Mouse (Mus musculus): Measurements from ENCODE around the gene Crabp2.
A peak's percentile ranks its signal among the peaks of the same experiment; 100 is the strongest.

Crabp2 gene

DNA sequence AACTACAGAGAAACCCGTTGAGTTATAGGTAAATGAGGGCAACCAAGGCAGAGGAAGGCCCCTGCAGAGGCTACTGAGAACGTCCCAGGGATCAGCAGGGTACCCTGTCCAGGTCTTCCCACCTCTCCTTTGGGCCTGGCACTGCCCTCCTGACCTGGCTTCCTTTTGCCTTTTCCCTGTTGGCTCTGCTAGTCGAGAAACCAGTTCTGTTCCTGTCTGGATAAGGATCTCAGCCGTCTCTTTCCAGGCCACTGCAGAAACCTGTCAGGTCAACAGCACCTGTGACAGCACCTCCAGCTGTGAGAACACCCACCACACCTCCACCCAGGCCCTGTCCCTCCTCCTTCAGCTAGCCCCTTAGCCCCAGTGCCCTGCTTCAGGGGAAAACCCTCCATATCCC lies 10.0 kb downstream of the Crabp2 start:
- DNase-seq (ENCODE audit: low spot score in 2 of 2), result no peak

DNA sequence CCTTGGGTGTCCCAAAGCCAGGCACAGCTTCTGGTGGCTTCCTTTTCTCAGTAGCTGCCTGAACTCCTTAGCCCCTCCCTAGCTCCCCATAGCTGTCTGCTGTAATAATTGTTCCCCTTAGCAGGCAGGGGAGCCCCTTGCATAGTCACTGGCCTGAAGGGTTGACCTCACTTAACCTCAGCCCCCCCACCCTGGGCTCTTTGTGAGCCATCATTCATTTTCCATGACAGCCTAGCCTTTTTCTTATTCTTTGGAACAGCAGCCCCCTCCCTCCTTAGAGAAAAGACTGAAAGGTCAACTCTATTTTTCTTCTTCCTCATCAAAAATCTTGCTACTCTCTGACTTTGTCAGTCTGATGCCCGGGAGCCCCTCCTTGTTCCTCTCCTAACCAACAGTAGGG lies 10.5 kb downstream of the Crabp2 start:
- DNase-seq (ENCODE audit: low spot score in 2 of 2), result no peak

DNA sequence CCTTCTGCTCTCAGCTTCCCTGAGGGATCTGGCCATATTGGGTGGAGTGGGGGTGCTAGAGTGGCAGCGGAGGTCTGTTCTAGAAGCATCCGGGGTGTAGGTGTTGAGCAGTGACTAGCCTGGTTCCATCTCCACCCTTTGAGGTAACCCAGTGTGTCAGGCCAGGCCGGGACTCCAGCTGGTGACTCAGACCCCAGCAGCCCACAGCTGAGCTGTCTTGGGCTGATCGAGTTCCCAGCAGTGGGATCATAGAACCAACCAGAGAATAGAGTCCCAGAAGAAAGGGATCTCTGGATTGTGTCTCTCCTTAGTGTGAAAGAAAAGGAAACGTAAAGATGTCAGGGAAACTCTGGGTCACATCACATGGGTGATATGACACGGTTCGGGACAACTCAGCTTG lies 10.9 kb downstream of the Crabp2 start:
- no peak for DNase-seq (ENCODE audit: low spot score in 2 of 2)

DNA sequence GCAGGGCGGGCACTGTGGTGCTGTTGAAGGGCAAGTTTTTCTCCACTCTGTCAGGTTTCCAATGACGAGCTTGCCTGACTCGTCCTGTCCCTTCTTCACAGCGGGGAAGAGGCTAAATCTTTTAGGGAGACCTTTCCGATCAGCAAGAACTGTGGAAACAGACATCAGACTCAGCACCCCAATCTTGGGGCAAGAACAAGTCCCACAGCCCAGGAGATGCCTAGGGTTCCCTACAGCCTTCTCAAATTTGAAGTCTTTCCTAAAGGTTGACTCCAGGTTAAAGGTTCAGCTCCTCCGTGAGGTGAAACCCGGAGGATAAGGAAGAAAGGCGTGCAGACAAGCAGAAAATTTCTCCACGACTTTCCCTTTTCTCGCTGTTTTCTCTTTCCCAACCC lies 11.7 kb downstream of the Crabp2 start:
- no peak for DNase-seq (ENCODE audit: low spot score in 2 of 2)

DNA sequence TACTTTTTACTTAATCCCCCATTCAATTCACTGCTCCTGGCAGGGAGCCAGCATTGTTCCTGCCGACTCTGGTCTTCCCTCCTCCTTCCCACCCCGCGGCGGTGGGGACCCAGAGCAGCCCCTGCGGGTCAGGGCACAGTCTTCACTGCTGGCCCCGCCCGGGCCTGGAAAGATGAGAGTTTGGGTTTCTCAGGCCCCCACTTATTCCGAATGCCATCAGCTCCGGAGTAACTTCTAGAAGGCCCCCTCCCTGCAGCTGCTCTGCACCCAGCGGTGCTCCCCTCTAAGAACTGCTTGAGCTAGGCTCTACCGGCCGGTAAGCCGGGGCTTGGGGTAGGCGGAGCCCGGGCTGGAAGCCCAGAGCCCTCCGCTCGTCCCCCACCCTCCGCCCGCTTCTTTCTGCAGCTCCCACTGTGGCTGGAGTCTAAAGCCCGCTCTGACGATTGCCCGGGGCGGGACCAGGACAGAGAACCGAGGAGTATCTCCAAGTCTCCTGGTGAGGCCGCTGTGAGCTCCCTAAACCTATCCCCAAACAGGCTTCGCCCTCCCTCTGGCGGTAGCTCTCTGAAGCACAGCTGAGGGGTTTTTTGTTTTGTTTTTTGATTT lies 12.2 kb downstream of the Crabp2 start:
- peak; percentile 68 for DNase-seq (ENCODE audit: low spot score in 2 of 2)

DNA sequence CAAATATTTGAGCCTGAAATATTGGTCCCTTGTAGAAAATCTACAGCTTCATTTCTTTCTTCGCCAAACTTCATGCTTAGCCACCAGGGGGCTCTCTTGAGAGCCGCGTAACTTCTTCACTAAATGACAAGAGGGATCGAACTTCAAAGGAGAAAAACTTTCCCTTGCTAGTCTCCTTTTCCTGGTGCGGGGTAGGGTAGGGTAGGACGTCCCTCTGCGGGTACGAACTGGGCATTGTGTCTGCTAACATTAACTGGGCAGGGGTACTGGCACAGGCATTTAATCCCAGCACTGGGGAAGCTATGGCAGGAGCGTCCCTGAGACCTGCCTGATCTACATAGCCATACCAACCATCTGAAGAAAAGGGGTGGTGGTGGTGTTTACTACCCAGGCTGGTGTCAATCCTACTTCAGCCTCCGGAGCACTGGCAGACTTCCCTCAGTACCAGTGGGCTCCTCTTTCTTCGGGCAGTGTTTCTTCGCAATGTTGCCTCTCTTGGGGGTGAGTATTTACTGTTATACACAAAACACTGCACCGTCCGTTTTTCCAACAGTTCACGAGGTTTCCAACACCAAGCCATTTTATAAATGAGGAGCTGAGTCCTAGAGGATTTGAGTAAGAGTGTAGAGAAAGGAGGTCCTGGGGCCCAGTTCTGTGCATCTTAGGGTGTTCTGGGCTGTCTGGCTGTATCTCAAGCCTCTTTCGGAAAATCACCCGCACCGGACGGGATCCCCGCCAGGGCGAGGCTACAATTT lies 21.9 kb downstream of the Crabp2 start:
- DNase-seq (ENCODE audit: low spot score in 2 of 2), result no peak

DNA sequence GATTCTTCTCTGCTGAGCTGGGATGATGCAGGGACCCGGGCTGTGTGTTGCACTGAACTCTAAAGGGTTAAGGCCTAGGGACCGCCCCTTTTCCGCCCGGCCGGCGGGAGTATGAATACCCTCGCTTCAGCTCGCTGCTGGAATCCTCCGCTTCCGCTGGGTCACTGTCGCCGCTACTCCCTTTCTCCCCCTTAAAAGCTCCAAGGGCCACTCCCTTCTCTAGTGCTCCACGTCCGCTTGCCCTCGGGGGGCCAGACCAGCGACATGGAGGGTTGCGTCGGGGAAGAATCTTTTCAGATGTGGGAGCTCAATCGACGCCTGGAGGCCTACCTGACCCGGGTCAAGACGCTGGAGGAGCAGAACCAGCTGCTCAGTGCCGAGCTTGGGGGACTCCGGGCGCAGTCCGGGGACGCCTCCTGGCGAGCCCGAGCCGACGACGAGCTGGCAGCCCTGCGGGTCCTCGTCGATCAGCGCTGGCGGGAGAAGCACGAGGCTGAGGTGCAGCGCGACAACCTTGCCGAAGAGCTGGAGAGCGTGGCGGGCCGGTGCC lies 22.5 kb downstream of the Crabp2 start, which contains the start of gene Nes:
Gene Nes, plus strand, starts transcription at position 140 of the 550 bp plus-strand sequence.
- no peak for DNase-seq (ENCODE audit: low spot score in 2 of 2)

DNA sequence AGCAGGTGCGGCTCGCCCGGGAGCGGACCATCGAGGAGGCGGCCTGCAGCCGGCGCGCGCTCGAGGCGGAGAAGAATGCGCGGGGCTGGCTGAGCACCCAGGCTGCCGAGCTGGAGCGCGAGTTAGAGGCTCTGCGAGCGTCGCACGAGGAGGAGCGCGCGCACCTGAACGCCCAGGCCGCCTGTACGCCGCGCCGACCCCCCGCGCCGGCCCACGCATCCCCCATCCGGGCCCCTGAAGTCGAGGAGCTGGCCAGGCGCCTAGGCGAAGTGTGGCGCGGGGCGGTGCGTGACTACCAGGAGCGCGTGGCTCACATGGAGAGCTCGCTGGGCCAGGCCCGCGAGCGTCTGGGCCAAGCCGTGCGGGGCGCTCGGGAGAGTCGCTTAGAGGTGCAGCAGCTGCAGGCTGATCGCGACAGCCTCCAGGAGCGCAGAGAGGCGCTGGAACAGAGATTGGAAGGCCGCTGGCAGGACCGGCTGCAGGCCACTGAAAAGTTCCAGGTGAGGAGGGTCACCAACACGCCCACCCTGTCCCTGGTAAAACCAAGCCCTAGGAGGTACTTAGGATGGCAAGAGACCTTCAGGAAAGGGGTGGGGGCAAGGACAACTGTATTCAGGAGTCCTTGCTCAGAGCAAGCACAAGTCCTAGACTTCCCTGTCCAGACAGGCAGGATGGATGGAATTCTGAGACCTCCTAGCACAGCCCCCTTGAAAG lies 23.2 kb downstream of the Crabp2 start:
- DNase-seq (ENCODE audit: low spot score in 2 of 2), result no peak

DNA sequence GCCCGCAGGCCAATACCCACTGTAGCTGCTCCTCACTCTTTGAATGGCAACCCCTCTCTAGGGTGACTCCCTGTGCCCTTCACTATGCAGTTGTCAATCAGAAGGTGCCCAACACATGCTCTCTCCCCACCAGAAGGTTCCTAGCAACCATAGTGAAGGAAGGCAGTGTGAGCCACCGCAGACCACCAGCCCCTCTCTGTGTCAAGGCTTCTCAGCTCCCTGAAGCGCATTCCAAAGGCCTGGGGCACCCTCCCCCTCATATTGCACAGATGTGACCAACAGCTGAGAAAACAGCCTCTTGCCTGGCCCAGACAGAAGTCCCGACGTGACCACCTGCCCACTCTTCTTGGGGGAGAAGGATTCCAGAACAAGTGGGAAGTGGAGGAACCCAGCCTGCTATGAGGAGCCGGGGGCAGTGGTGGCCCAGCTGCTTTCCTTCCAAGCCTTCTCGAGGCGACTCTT lies 23.8 kb downstream of the Crabp2 start:
- DNase-seq (ENCODE audit: low spot score in 2 of 2), result no peak

DNA sequence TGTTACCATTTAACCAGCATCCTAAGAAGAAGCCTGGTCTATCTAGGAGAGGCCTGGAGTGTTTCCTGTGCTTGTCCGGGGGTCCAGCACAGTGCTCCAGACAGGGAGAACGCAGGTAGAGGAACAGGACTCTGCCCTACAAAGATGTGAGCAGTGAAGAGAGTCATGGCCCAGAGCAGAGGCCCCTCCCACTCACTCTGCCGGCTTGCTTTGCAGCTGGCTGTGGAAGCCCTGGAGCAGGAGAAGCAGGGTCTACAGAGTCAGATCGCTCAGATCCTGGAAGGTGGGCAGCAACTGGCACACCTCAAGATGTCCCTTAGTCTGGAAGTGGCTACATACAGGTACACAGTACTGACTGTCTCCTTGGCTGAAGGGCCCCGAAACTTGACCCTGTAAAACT lies 24.3 kb downstream of the Crabp2 start:
- no peak for DNase-seq (ENCODE audit: low spot score in 2 of 2)

DNA sequence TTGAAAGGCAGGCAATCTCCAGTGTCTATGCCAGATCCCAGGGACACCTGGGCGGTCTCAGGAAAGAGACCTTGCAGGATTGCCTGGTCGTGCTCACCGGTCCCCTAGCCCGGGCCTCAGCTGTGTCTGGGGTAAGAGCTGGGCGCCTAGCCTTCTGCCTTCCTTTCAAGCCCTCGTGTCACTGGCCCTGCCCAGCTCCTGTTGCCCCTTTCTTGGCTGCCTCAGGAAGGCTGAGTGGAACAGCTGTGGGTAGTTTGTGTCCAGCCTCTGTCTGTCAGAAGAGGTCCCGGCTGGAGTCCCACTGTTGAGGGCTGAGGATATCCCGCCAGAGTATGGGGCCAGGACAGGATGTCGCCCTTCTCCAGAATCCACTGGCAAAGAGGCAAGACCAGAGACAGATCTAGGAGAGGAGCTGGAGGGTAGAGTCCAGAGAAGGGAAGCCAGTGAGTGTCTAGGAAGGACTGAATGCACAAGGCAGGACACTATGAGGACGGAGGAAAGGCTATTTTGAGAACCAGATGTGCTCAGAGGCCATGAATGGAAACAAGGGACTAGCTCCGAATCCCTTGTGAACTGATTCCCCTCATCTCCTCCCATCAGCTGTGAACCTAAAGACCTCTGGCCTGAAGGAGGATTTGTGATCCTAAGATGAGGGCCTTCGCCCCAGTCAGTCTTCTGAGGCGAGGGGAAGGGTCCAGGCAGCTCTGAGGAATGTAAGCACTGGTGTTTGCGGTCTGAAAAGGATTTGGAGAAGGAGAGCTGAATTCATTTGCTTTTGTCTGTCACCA lies 25.3 kb downstream of the Crabp2 start:
- DNase-seq (ENCODE audit: low spot score in 2 of 2), result no peak

DNA sequence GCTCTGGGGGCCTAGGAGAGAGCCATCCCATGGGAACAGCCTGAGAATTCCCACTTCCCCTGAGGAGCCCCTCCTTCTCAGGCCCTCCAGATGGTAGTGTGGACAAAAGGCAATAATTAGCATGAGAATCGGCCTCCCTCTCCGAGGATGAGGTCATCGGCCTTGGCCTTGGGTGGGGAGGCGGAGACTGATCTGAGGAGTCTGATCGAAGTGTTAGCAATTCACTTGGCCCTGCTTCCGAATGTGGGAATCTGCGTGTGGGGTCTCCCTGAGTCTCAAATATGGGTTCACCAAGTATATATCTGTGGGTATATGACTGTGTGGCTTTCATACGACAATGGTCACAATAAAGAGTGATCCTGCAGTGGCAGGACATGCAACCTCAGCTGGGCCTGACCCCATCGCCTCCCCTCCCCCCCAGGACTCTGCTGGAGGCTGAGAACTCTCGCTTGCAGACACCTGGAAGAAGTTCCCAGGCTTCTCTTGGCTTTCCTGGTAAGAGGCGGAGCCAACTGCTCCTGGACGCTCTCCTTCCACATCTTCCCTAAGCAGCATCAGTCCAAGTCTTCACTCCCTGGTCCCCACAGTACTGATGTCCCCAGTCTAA lies 26.0 kb downstream of the Crabp2 start:
- DNase-seq (ENCODE audit: low spot score in 2 of 2), result no peak

DNA sequence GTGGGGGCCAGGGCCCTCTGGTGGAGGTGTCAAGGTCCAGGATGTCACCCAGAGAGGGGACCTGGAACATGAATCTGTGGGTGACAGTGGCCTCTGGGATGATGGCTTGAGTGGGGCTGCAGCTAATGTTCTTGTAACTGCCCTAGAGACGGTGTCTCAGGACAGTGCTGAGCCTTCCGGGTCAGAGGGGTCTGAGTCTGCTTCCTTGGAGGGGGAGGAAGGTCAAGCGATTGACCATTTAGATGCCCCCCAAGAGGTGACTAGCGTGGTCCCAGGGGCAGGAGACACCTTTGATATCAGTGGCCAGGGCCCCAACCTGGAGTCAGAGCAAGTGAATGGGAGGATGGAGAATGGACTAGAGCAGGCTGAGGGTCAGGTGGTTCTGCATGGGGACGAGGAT lies 31.0 kb downstream of the Crabp2 start:
- no peak for DNase-seq (ENCODE audit: low spot score in 2 of 2)

DNA sequence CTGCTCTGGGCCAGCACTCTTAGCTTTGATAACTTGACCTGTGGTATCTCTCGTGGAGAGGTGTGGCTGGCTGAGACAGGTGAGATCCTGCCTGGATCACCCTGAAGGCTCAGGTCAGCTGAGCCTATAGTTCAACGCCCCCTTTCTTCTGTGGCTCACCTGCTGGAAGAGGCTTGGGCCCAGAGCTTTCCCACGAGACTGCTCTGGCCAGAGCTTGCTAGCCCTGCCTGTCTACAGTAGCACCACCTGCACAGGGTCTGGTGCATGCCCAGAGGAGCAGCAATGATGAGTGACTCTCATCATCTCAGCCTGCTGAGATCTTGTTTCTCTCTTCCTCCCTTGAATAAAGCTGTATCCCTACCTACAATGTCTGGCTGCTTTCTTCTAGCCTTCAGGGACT lies 31.6 kb downstream of the Crabp2 start:
- no peak for DNase-seq (ENCODE audit: low spot score in 2 of 2)

DNA sequence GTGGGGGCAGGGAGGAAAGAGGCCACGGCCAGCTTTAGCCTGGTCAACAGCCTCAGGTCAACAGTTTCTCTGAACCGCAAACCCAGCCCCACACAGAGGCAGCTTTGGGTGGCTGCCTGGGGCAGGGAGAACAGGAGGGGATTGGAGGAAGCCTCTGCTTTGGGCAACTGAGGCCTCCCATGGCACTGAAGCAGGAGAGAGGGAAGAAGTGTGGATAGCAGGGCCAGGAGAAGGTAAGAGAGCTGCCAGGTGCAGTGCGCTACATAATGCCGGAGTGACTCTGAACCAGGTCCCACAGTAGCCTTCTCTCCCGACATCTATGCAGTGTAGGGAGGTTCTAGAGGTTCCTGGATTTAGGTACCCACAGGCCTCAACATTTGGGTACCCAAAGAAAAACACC lies 32.3 kb downstream of the Crabp2 start:
- no peak for DNase-seq (ENCODE audit: low spot score in 2 of 2)

DNA sequence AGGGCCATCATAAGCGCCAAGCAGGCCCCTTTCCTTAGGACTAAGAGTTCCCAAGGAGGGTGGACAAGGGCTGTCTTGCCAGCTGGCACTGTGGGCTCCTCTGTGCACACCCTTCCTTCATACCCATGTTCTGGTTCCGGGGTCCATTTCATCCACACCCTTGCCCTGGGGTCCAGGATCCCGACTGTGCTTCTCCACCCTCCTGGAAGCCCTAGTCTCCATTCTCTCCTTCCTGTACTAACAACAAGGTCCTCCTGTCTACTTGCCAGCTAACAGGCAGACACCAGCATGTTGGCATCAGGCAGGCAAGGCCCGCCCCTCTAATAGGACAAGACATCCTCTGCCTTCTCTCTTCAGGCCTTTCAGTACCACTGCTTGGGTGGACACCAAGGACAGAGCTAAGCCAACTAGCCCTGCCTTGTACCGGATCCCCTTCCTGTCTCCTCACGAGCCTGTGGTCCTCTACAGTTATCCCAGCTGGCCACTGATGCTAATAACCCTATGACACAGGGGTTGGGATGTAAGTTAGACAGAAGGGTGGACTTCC lies 32.8 kb downstream of the Crabp2 start:
- DNase-seq (ENCODE audit: low spot score in 2 of 2), result no peak

DNA sequence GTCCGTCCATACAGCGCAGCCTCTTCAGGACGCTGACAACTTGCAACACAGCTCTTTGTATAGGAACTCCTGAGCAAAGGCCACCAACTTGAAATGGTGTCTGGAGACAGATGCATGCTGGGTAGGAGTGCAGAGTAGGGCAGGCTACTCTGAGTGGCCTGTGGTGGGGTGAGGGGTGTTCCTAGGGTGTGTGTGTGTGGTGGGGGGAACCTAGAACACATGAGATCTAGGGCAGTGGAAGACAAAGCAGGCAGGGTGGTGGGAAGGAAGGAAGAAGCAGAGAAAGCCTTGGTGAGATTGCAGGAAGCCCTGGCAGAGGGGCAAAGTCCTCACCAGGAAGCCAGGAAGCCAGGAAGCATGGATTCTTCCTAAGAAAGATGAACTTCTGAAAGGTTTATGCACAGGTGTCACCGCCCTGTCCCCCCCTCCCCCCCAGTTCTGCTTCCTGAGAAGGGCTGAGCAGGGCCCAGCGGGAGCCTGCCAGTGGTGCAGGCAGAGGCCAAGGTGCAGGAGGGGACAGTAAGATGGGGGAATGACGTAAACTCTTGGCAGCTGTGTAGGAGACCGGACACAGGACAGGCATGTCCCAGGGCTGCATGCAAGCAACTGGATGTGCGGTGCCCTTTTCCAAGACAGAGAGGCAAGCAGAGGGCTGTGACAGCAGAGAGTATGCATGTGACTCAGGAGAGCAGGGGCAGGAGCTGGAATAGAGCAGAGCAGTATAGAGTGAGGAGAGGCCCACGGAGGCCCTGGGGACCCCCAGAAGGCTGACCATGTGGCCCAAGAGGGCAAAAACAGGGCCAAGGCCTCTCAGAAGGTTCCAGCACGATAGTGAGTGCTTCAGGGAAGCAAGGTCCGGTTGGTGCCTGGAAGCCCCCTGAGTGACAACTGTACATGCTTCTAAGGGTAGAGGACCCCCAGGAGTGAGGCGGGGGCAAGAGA lies 33.7 kb downstream of the Crabp2 start:
- DNase-seq (ENCODE audit: low spot score in 2 of 2), result no peak

DNA sequence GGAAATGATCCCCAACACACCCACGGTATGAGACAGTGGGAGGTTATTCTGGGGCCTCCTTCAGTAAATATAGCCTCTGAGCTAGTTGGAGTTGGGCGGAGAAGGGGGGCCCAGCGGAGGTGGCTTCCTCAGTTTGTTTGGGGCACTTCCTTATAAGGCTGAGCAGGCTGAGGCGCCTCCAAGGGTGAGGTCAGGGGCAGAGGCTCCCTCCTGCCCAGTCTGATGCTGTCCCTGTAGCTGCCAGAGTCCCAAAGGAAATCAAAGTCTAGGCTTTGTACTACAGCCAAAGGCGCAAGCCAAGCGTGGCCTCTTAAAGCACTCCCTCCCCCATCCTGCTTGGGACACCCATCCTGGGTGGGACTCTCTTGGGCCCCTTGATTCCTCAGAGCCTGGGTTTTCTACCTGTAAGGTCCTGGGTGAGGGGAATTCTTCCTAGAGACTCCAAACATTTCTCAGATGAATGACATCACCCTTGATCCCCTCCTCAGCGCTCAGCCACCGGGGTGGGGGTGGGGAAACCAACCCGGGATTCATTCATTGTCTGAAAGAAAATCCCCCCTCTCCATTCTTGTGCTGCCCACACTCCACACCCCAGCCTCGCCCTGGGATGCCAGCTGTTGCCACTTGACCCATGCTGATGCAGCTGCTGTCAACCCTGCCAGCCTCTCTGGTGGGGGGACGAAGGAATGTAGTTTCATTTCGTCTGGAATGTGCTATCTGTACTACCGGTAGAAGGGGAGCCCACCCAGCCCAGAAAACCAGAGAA lies 34.6 kb downstream of the Crabp2 start:
- no peak for DNase-seq (ENCODE audit: low spot score in 2 of 2)

DNA sequence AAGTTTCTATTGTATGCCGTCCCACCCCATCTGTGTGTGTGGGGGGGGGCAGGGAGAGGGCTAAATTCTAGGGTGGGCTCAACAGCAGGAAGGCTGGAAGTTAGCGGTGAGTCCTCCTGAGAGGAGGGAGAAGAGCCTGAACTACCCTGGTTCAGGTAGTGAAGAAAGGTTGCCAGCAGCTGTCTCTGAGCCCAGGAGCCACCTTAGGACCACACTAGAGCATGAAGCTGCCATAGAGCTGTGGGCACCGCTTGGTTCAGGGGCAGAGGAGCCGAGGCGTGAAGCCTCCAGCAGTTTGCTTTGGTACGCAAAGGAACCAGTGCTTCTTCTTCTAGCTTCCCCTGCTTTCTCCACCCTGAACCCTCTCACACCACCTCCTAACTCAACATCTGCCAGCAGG lies 35.2 kb downstream of the Crabp2 start:
- no peak for DNase-seq (ENCODE audit: low spot score in 2 of 2)
